Mouse (Mus musculus) mesoderm, embryonic 11.5 days (tissue): ENCODE measurements around the gene Fars2.
"Not testable (repeated sequence)": the region's sequence is repeated elsewhere in the genome, so short reads cannot be mapped to it uniquely, and the experiment has no call there.

Experiments used
- DNase-seq: peaks from one replicate; pipeline ENCODE4 v3.0.0-alpha.2; 2012; ENCODE audit warnings: low read depth, low spot score

Fars2 gene

DNA sequence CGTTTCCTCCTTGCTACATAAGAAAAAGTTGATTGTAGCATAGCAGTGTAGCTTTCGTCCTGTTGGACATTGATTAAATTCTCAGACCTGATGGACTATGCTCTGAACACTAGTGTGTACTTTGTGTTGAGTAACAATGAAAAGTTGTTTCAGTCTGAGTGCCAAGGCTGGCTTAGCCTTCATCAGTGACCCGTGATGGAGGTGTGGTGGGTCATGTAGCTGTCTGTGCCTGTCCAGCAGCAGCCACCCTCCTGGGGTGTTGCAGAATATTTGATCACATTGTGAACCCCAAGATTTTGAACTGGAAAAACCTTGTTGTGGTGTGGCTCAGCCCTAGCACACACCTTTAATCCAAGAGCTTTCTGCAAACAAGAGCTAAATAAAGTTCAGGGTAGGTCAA, 343.3 kb downstream of the Fars2 start:
- no peak for DNase-seq

DNA sequence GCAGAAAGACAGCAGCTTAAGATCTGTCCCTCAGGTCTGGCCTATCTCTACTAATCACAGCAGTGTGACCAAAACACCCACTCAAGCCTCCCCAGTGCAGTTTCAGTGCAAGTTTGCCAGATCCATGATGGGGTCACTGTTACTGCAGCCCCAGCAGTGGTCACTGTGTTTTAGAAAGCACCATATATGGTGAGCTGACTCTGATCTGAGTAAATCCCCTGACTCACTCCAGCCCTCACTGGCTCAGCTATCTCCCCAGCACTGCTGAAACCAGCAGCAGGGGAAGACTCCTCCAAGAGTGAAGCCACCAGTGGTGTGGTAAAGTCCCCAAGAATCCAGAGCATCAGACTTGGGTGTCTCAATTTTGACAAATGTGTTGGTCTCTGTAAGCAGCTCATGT, 346.5 kb downstream of the Fars2 start:
- no peak for DNase-seq

DNA sequence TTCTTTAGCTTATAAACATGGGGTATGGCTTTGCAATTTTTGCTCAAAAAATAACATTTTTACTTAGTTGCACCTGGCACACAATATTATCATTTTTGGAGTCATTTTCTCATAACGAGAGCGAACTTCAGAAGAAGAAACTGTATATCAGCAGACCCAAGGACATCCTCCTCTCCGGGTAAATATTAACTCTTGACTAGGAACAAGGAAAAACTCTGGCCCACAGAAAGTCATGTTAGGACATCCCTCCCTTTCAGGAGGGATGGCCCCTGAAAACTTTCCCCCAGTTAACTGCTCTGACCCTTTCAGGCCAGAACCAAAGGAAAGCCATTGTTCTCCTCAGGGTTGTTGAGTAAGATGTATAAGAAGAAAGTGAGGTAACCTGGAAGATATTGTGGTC, 348.9 kb downstream of the Fars2 start:
- not testable (repeated sequence) for DNase-seq

DNA sequence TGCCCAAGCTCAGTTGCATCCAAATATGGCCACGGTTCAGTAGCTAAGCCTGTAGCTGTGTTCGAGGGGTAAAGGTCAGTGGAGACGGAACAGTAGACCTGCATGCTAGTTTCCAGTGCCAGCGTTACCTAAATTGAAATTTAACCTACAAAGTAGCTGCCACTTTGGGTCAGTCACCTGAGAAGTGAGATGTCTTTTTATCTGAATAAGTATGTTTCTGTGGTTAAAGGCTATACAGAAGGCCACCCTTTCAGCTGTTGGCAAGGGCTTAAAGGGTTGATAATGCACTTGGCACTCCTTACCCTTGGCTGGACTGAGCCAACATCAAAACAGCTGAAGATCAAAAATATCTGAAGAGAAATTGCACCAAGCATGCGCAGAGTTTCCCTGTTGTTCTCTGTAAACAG, 349.3 kb downstream of the Fars2 start:
- DNase-seq = no peak

DNA sequence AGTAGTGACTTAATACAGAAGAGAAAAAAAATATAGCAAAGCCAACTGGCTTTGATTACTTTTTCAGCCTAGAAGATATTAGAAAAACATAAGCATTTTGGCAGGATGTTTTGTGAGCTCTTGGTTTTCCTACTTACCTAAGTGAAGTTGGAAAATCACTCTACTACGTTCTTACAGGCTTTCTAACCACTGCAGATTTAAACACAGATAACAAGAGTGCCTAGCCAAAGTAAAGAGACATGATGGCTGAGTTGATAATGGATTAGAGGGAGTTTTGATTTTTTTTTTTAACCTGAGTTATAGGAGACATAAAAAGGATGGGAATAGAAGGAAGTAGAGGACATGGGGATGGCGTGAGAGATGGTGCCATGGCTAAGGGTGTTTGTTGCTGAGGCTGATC, 350.6 kb downstream of the Fars2 start:
- no peak for DNase-seq

DNA sequence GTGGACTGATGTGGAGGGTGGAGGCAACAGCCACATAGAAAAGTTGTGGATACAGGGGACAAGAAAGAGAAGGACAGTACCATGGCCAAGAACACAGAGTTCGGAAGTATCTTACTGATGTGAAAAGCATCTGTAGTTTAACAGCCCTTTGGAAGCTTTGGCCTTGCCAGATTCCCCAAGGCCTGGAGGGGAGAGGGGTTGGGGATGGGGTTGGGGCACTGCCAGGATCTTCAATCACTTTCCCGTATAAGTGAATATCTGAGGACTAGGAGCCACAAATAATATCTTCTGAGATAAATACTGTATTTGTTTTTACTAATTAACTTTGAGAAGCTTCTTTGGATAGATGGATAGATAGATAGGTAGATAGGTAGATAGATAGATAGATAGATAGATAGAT, 351.8 kb downstream of the Fars2 start:
- no peak for DNase-seq

DNA sequence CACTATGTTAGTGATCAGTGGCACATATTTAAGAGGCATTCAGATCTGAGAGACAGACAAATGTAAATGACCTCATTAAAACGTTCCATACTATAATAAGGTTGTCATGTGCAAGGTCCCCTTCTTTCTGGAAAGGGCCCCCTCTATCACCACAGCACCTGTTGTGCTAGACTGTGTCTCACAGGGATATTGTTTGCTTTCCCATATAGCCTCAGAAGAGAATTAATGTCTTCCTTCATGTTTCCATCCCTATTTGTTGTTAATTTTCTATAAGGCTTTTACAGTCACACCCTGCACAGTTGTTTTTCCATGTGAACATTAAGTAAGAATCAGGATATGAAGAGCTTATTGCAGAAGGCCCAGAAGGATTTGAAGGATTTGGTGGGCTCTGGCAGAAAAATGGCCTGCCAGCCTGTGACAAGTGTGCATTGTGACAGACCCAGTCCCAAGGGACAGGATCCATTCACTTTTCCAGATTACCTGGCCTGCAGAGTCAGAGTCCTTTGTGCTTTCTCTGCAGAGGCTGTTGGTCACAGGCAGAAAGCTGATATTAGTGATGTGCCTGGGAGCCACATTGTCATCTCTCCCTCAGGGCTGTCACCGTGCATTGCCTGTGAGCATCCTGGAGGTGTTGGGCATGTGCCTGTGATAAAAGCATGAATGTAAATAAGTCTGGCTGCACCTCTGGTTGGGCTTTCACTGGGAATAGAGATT, 352.4 kb downstream of the Fars2 start:
- DNase-seq = no peak

DNA sequence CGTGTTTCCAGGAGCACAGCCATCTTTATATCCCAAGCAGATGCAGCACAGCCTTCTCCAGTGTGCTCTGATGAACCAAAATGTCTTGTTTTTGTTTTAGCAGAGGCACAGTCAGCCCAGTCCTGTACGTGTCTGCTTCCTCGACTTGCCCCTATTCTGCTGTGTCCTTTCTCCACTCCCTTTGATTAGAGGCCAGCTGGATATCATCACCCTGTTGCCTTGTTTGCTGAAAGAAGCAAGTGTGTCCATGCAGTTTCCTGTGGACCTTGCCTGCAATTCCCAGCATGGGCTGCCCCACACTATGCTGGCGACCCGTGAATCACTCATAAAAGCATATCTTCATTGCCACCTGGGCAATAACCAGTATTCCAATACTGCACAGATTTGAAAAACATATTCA, 360.4 kb downstream of the Fars2 start:
- no peak for DNase-seq

DNA sequence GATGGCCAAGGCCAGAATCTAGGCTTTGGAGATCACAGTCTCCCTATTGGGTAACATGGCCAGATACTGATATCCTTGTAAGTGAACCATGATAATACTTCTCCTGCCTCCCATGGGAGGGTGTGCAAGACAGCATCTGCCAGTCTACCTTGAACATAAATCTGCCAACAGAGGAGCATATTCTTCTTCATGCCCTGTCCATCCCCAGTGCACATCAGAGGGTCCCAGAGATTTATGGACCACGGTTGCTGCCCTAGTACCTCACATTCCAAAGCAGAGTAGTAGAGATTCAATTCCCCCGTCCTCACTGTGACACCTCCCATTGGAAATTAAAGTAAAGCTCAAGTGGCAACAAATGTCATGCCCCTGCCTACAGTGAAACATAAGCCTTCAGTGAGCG, 361.0 kb downstream of the Fars2 start:
- DNase-seq = peak; percentile 40

DNA sequence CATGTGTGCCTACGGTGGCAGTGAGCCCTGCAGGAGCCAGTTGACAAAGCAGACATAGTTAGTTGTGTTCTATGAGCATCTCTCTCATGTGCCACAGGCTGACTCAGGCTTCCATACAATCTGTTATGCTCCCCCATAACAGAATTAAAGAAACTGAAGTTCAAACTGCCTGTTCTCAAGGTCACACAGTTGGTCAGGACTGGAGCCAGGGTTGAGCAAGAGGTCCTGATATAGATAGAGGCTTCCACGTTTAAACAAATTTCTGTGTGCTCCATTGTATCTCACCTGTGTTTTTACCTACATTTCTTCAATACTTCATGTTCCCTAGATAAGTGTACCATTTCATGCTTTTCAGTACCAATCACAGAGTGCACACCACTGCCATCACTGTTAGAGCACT, 362.9 kb downstream of the Fars2 start:
- DNase-seq = no peak

DNA sequence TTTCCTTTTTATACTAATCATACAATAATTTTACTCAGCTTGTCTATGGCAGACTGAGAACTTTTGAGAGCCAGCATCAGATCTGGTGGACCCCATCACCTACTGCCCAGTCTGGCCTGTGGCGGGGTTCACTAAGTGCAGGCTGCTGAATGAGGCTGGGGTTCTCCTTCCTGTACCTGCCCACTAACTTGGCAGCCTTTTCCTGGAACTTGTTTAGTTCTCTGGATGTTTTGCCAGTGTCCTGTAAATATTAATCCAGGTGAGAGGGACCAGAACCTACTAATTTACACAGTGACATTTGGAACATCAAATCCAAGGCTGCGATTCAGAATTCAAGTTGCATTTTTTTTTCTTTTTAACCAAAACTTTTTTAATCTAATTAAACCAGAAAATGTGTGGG, 367.2 kb downstream of the Fars2 start:
- DNase-seq = no peak

DNA sequence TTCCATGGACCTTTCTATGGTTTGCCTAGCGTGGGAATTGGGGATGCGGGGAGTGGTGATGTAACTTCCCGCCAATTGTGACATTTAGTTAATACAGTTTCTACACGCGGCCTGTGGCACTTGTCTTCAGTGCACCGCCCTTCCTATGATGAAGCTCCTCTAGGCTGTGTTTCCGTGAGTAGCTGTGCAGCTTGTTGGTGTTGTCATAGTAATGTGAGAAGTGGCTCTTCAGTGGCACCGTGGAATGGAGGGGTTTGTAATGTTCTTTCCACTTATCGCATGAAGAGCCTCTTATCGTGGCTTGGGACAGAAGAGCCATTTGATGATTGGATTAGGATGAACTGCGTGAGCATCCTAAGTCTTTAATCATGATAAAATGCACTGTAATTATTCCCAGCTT, 369.5 kb downstream of the Fars2 start:
- DNase-seq = no peak

DNA sequence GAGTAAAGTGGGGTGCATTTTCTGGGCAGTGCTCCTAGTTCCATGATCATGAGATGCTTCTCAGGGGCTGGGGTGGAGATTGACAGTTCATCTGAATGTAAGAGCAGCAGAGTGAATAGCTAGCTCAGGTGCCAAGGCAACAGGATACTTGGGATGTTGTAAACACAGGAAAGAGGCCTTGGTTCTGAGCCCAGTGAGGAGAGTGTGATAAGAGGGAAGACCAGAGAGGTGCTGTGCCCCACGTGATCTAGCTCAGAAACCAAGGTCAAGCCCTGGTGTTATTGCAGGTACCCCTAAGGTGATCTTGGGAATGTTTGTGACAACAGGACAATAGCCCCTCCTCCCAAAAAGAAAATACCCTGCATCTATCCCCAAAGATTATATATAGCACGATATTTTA, 372.2 kb downstream of the Fars2 start:
- DNase-seq = no peak

DNA sequence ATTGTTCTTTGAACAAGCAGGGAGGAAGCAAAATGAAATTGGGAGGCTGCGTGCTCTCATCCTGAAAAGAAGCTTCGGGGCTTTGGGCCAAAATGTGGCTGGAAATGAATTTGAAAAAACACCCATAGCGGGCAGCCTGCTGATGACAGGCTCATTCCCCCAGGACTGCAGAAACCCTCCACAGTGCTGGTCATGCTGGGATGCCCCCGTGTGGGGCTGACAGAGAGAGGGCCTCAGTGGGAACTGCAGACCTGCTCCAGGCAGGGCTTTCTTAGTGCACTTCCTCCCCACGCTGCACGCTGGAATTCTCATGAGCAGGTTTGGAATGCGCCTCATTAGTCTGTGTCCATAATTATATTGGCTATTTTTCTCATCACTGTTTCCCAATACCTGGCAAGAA, 373.4 kb downstream of the Fars2 start:
- no peak for DNase-seq

DNA sequence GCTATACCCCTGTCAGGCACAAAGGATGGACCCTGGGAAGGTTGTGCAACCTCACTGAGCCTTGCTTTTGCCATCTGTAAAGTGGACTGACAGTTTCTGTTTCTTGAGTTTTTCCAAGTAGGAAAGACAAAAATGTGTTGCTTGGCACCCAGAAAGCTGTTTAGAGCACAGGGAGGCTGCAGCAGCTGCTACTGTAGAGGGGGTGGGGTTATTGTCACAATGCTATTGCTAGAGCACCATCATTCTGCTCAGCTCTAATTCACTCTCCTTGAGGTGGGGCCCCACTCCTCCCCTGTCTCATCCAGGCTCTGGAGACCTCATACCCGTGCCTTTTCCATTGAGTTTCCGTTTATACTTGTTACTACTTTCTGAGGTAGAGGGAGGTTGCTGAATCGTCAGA, 375.2 kb downstream of the Fars2 start:
- DNase-seq = no peak

DNA sequence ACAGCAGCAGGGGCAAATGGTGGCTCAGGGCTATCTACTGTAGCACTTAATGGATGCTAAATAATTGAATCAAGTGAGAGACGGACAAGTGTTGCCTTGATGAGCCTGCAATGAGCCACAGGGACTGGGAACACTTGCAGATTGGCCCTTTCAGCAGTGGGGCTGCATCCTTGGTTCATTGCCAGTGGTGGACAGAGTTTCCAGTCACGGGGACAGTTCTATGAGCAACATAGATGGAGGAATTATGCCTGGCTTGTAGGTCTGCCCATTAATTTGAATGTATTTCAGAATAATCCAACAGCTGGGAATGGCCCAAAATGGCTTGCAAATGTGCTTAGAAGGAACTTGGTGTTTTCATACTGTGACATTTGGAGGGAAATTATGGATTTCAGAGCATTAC, 376.1 kb downstream of the Fars2 start:
- no peak for DNase-seq

DNA sequence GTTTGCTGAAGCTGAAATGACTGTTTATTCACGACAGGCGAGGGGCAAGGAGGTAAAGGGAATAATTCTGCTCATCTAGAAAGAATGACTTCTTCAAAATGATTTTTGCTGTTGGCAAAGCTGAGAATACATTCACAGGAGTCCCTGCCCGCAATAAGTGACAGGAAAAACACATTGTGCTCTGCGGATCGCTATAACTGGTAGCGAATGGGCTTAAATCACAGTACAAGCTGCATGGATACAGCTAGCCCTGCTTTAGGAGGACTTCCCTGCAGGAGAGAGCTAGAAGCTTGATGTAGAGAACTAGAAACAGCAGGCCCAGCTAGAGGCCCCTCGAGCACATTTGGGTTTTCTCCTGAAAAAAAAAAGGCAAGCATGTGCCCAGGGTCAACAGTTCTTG, 376.6 kb downstream of the Fars2 start:
- DNase-seq = no peak

DNA sequence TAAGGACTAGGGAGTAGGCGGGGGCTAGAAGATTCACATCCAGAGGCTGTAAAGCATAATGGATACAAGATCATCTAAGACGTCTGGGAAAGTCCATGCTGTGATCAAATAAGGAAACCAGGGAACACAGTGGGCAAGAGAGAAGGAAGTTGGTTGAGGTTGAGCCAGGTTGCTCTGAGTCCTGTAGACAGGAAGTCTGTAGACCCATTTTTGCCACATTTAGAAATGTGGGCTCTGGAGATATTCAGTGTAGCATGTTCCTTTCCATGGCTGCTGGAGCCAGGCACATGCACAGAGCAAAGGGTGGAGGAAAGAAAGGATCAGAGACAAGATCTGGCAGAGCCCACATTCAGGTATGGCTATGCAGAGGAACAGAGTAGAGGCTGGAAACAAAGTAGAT, 378.8 kb downstream of the Fars2 start:
- no peak for DNase-seq

DNA sequence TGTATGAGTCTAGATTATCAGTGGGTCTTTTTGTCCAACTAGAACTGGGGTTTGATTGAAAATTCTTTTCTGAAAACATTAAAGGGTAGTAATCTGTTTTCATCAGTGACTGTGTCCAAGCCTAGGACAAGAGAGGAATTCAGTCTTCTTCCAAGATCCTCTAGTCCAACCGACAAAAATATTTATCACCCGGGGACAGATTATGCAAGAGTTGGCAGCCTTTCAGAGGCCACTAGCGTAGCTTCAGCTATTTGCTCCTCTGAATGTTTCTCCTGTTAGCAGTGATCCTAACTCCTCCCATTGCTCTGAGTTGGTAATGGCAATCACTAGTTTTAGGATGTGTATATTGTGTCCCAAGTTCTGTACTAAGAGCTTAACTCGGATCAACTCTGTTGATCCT, 380.1 kb downstream of the Fars2 start:
- DNase-seq = no peak

DNA sequence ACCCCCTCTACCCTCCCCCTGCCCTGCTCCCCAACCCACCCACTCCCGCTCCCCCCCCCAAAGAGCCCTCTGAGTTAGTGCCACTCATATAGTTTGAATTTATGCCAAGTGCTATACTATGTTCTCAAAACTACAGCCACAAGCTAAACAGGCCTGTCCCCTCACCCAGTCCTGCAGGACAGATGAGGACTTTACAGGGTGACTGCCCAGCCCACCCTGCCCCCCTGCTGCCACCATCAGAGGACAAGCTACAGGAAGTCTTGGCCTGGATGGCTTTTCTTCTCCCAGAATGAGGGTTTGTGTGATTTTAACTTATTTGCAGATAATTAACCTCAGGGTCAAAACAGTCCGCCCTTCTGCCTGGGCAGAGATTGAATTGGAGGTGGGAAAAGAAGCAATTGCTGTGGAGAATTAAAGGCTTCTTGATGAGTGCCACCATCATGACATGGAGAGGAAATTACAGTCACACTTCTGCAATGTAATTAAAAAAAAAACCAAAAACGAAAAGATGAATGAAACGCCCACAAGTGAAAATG, 383.2 kb downstream of the Fars2 start:
- no peak for DNase-seq

DNA sequence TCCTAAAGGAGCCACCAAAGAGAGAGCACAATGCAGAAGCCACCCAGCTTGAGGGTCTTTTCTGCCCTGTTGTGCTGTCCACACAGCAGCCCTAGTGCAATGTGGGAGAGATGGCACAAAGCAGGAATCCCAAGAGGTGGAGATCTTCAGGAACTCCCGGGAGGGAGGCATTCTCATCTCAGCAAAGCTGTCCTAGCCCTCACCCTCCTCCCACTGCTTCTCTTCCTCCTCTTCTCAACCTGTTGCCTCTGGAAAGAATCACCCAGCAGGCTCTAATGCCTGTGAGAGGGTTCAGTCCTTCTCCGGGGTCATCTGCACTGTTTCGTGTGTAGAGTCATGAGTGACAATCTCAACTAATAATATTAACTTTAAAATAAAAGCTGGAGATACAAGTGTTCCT, 386.3 kb downstream of the Fars2 start:
- DNase-seq = no peak

DNA sequence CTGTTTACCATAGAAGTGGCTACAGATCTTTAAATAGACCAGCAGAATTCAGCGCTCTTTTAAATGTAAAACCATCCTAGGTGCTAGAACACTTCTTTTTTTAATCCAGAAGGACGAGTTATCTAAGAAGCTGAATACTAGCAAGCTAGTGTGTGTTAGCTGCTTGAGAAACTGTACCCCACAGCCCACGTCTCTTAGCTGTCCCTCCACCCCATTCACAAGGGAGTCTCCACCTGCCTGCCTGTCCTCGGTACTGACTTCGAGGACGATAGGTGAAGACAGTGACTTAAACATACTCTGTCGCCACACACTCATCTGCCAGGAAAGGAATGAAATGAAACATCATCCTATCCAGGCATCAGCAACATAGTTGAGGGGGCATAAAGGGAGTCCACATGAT, 386.8 kb downstream of the Fars2 start:
- no peak for DNase-seq

DNA sequence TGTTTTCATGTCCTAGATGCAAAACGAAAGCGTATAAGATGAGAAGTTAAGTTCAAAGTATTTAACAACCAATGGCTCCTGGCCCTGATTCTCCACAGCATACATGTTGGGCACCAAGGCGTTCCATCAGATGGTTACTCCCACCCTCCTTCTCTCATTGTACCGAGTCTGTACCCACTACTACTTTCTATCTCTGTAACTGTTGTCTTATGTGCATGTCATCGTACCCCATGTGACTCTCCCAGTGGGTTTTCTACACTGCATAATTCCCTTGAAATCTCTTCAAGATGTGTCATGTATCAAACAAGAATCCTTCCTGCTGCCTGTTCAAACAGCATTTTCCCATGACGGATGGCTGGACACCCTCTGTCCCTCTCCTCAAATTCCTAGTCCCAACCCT, 388.5 kb downstream of the Fars2 start:
- no peak for DNase-seq

DNA sequence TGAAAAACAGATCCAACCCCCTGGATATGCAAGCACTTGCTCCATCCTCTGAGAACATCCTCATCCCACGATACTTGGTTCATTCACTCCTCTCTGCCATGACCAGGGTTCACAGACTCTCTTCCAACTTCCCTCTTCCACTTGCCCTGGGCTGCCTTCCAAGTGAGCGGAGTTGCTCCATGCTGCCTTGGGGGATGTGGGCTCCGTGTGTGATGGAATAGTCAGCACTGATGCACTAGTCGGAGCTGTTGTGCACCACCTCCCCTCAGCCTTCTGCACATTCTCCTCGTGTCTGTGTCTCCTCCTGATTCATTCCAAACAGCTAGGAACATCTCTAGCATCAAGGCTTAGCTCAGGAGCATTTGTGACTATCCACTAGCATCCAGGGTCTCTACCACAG, 389.1 kb downstream of the Fars2 start:
- no peak for DNase-seq
